Mouse (Mus musculus) liver, embryonic 14.5 days (tissue): ENCODE measurements around the gene Ift122.

ENCODE experiments used
- CTCF ChIP-seq: IDR thresholded peaks from 2 replicates; pipeline ENCODE4 v1.5.1; 2016; ENCODE audit warnings: antibody characterized with exemption, low read depth, control low read depth
- EP300 ChIP-seq: IDR thresholded peaks from 2 replicates; pipeline ENCODE4 v1.6.1; 2016; ENCODE audit warnings: antibody characterized with exemption, low read depth

- TF ChIP-seq CTCF (no peak), EP300 (no peak)
Measured at GRCm38 (mm10) chr6:115955664-115956063, 102.4 kb downstream of the Ift122 start.
